Mouse (Mus musculus) liver, postnatal 0 days (tissue): ENCODE data around the gene Pcgf6.

ENCODE experiments used
- CTCF ChIP-seq: sonication (generic); IDR thresholded peaks from 2 replicates; pipeline ENCODE4 v1.5.1; 2016; ENCODE audit warnings: antibody characterized with exemption, low read depth
- EP300 ChIP-seq: IDR thresholded peaks from 2 replicates; pipeline ENCODE4 v1.6.1; 2016; ENCODE audit warnings: antibody characterized with exemption, low read depth, mild to moderate bottlenecking

GRCm38 (mm10) chr19:47040720-47041473, 9.8 kb downstream of the Pcgf6 start:
- no peak for TF ChIP-seq CTCF
- no peak for TF ChIP-seq EP300
